Mouse (Mus musculus) liver, postnatal 0 days (tissue): Measurements from ENCODE around the gene Nwd1. TPM values are rescaled to one million over a fixed set of nuclear protein-coding genes. Genes with fewer than 3 reads are reported as not detected.

Experiments used
- ATAC-seq: fragments of 200-750 bp; cut with Nextera tagmentation; 2 replicates; pipeline ENCODE4 v1.8.0; 2017; ENCODE audit warnings: mild to moderate bottlenecking, moderate library complexity
- DNase-seq: peaks from one replicate; pipeline ENCODE4 v3.0.0-alpha.2; 2016
- H3K27ac ChIP-seq: fragments of 300-500 bp; sonication (generic); 2 replicates; pipeline ENCODE4 v1.5.1; 2014; ENCODE audit warnings: antibody characterized with exemption, moderate library complexity, mild to moderate bottlenecking, low read depth
- H3K27me3 ChIP-seq: fragments of 300-500 bp; sonication (generic); 2 replicates; pipeline ENCODE4 v1.6.1; 2014; ENCODE audit warnings: low read length, control low read depth, mixed read lengths; ENCODE audit not compliant: insufficient read depth
- H3K36me3 ChIP-seq: fragments of 300-500 bp; sonication (generic); replicated peaks from 2 replicates; pipeline ENCODE4 v1.6.1; 2014; ENCODE audit warnings: mild to moderate bottlenecking, control low read depth, low read length, moderate library complexity, mixed read lengths; ENCODE audit not compliant: insufficient read depth
- H3K4me1 ChIP-seq: fragments of 300-500 bp; sonication (generic); 2 replicates; pipeline ENCODE4 v1.6.1; 2014; ENCODE audit warnings: antibody characterized with exemption, mild to moderate bottlenecking, control low read depth; ENCODE audit not compliant: insufficient read depth
- H3K4me2 ChIP-seq: fragments of 300-500 bp; sonication (generic); 2 replicates; pipeline ENCODE4 v1.6.1; 2014; ENCODE audit warnings: low read depth, mild to moderate bottlenecking, low read length, moderate library complexity, mixed read lengths
- H3K4me3 ChIP-seq: fragments of 300-500 bp; sonication (generic); 2 replicates; pipeline ENCODE4 v1.5.1; 2014; ENCODE audit warnings: low read depth, low read length
- H3K9ac ChIP-seq: fragments of 300-500 bp; sonication (generic); replicated peaks from 2 replicates; pipeline ENCODE4 v1.6.1; 2014; ENCODE audit warnings: mild to moderate bottlenecking, moderate library complexity
- H3K9me3 ChIP-seq: fragments of 300-500 bp; sonication (generic); 2 replicates; pipeline ENCODE4 v1.6.1; 2016; ENCODE audit warnings: mild to moderate bottlenecking, control low read depth, low read length, mixed read lengths
- CTCF ChIP-seq: sonication (generic); IDR thresholded peaks from 2 replicates; pipeline ENCODE4 v1.5.1; 2016; ENCODE audit warnings: antibody characterized with exemption, low read depth
- EP300 ChIP-seq: IDR thresholded peaks from 2 replicates; pipeline ENCODE4 v1.6.1; 2016; ENCODE audit warnings: antibody characterized with exemption, low read depth, mild to moderate bottlenecking
- WGBS: fragments of 180-500 bp; shearing (Covaris S2); extraction: QIAGEN DNeasy Blood & Tissue Kit; methylation state at CpG from one replicate; pipeline ENCODE4 v1.1.7; 2014; ENCODE audit not compliant: insufficient replicate concordance; 5-methylcytosine and 5-hydroxymethylcytosine counted together
- polyA plus RNA-seq: library from polyadenylated mRNA; unstranded; fragments of >200 nt; fragmentation: Nextera tagmentation; extraction: Ambion mirVana; gene quantifications from 2 replicates; pipeline ENCODE4 v1.2.1, GENCODE M21; 2015

Gene Nwd1
- polyA plus RNA-seq, 1 experiment from 2014 or later, result not detected

GRCm38 (mm10) chr8:72728636-72729035 is 82.1 kb downstream of the Nwd1 start:
- Histone ChIP-seq H3K4me3 (no peak overlapping the region), H3K4me2 (no peak overlapping the region), H3K27me3 (no peaks in the 10 kb centered on the region), H3K4me1 (peaks cover 8% of the 10 kb centered on the region), H3K27ac (no peak overlapping the region), H3K9ac (no peak overlapping the region), H3K9me3 (no peaks in the 10 kb centered on the region), H3K36me3 (peaks cover 65% of the 10 kb centered on the region)
- ATAC-seq (no peak), DNase-seq (no peak)
- TF ChIP-seq CTCF (no peak), EP300 (no peak)
- 81% methylated on average over 1 of the region's 1 CpGs for WGBS

GRCm38 (mm10) chr8:72735001-72735400 is 88.5 kb downstream of the Nwd1 start:
- Histone ChIP-seq H3K9ac (no peak overlapping the region), H3K4me3 (no peak overlapping the region), H3K27ac (no peak overlapping the region), H3K36me3 (peaks cover 73% of the 10 kb centered on the region), H3K27me3 (no peaks in the 10 kb centered on the region), H3K9me3 (no peaks in the 10 kb centered on the region), H3K4me2 (no peak overlapping the region), H3K4me1 (no peaks in the 10 kb centered on the region)
- no peak for DNase-seq
- TF ChIP-seq CTCF, result 0 out of 2 replicates have a peak, but pooled peaks have one; percentile 21
- TF ChIP-seq EP300, result no peak
- 66% methylated on average over 5 of the region's 5 CpGs for WGBS
- peak; percentile 43 for ATAC-seq

GRCm38 (mm10) chr8:72736868-72737267 is 90.4 kb downstream of the Nwd1 start:
- H3K27ac ChIP-seq, result no peak overlapping the region
- no peak overlapping the region for H3K4me3 ChIP-seq
- no peak overlapping the region for H3K4me2 ChIP-seq
- H3K9ac ChIP-seq, result no peak overlapping the region
- H3K36me3 ChIP-seq, result peaks cover 59% of the 10 kb centered on the region
- ATAC-seq (no peak), DNase-seq (no peak)
- no peaks in the 10 kb centered on the region for H3K4me1 ChIP-seq
- TF ChIP-seq EP300 (no peak), CTCF (no peak)
- H3K9me3 ChIP-seq, result no peaks in the 10 kb centered on the region
- no peaks in the 10 kb centered on the region for H3K27me3 ChIP-seq

DNA sequence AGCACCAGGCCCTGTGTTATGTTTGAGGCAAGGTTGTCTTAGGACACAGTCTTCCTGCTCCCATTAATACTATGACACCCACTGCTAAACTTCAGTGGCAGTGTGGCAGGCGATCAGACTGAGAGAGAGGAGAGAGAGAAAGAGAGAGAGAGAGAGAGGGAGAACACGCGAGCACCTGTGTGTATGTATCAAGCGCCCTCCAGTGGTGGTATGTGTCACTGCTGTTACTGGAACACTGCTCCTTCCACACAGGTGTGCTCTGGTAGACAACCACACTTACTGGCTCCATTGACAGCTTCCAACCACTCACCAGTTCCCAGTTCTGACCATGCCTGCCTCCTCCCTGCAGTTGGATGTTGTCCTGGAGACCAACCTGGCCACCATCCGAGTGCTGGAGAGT is 99.5 kb downstream of the Nwd1 start:
- Histone ChIP-seq H3K9ac (no peak overlapping the region), H3K4me1 (no peaks in the 10 kb centered on the region), H3K4me3 (no peak overlapping the region), H3K9me3 (no peaks in the 10 kb centered on the region), H3K36me3 (peaks cover 70% of the 10 kb centered on the region), H3K4me2 (no peak overlapping the region), H3K27me3 (no peaks in the 10 kb centered on the region), H3K27ac (no peak overlapping the region)
- peak; percentile 88 for TF ChIP-seq CTCF
- no peak for TF ChIP-seq EP300
- DNase-seq (peak; percentile 47), ATAC-seq (peak; percentile 47; the same call in 1 of the 2 replicates)
- 43% methylated on average over 5 of the region's 5 CpGs for WGBS

GRCm38 (mm10) chr8:72749846-72750245 is 103.3 kb downstream of the Nwd1 start:
- DNase-seq (peak; percentile 8), ATAC-seq (no peak)
- 94% methylated on average over 26 of the region's 26 CpGs for WGBS
- H3K9me3 ChIP-seq, result no peaks in the 10 kb centered on the region
- H3K4me2 ChIP-seq, result no peak overlapping the region
- no peaks in the 10 kb centered on the region for H3K27me3 ChIP-seq
- TF ChIP-seq EP300, result no peak
- no peak for TF ChIP-seq CTCF
- H3K4me1 ChIP-seq, result no peaks in the 10 kb centered on the region
- no peak overlapping the region for H3K9ac ChIP-seq
- no peak overlapping the region for H3K4me3 ChIP-seq
- peaks cover 80% of the 10 kb centered on the region for H3K36me3 ChIP-seq
- no peak overlapping the region for H3K27ac ChIP-seq

GRCm38 (mm10) chr8:72750266-72750665 is 103.8 kb downstream of the Nwd1 start:
- H3K36me3 ChIP-seq, result peaks cover 80% of the 10 kb centered on the region
- H3K4me2 ChIP-seq, result no peak overlapping the region
- H3K4me3 ChIP-seq, result no peak overlapping the region
- ATAC-seq (no peak), DNase-seq (peak; percentile 8)
- no peaks in the 10 kb centered on the region for H3K27me3 ChIP-seq
- no peak overlapping the region for H3K9ac ChIP-seq
- H3K27ac ChIP-seq, result no peak overlapping the region
- TF ChIP-seq EP300, result no peak
- no peak for TF ChIP-seq CTCF
- no peaks in the 10 kb centered on the region for H3K4me1 ChIP-seq
- H3K9me3 ChIP-seq, result no peaks in the 10 kb centered on the region
- WGBS, result 87% methylated on average over 6 of the region's 6 CpGs

DNA sequence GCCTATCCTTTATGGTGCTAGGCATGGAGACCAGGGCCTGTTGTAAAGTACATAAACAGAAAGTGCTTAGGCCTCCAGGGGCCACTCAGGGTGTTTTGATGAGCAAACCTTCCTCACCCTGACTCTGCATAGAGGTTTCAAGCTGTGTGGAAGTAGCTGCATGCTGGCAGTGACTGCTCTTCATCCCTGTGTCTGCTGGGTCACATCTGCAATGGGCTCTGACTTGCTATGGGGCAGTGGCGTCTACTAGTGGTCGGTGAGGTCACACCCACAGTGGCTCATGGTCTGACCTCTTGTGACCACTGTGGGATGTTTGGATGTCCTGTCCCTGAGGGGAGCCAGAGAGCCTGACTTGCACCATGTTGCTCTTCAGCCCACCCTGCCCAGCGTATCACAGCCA is 104.6 kb downstream of the Nwd1 start:
- Histone ChIP-seq H3K4me1 (no peaks in the 10 kb centered on the region), H3K27ac (no peak overlapping the region), H3K9ac (no peak overlapping the region), H3K36me3 (peaks cover 78% of the 10 kb centered on the region), H3K4me2 (no peak overlapping the region), H3K4me3 (no peak overlapping the region), H3K27me3 (no peaks in the 10 kb centered on the region), H3K9me3 (no peaks in the 10 kb centered on the region)
- ATAC-seq (no peak), DNase-seq (peak; percentile 10)
- WGBS, result 84% methylated on average over 3 of the region's 3 CpGs
- TF ChIP-seq EP300, result no peak
- TF ChIP-seq CTCF, result no peak
